Mouse (Mus musculus): ENCODE measurements around the gene CT030661.1. TPM values are rescaled to one million over a fixed set of nuclear protein-coding genes. Genes with fewer than 3 reads are reported as not detected.
"Not testable (repeated sequence)": the region's sequence is repeated elsewhere in the genome, so short reads cannot be mapped to it uniquely, and the experiment has no call there.

The CT030661.1 gene
- 7.0 and 7.1 TPM in 2 replicates for polyA plus RNA-seq (2015; fragmentation: Nextera tagmentation; extraction: Ambion mirVana)

- Histone ChIP-seq H3K27ac (peak within 1 kb of the TSS; percentile 86), H3K4me3 (peak within 1 kb of the TSS; percentile 68), H3K9ac (peak within 1 kb of the TSS; percentile 81), H3K4me2 (peak within 1 kb of the TSS; percentile 64)
- H3K27me3 ChIP-seq; H3K36me3 ChIP-seq; H3K9me3 ChIP-seq (replicated peaks); H3K4me1 ChIP-seq (replicated peaks): not testable (repeated sequence)
- ATAC-seq (replicated peaks; ENCODE audit: insufficient number of reproducible peaks, insufficient read depth, low FRiP score, low read depth) = peak; percentile 100
- under 1% methylated on average over 20 of the region's 20 CpGs for WGBS
Observed at GRCm38 (mm10) chr17:22314730-22315226, at the start of gene CT030661.1. Gene CT030661.1, minus strand, starts transcription at chr17:22314837.

GRCm38 (mm10) chr17:22363895-22364294, 49.3 kb upstream of the CT030661.1 start:
- H3K4me3 ChIP-seq = no peak overlapping the region
- no peaks in the 10 kb centered on the region for H3K27me3 ChIP-seq
- no peak for ATAC-seq (replicated peaks; ENCODE audit: insufficient number of reproducible peaks, insufficient read depth, low FRiP score, low read depth)
- H3K9me3 ChIP-seq (replicated peaks) = 0 out of 2 replicates have a peak, but pooled peaks cover 3% of the 10 kb centered on the region
- WGBS = 90% methylated on average over 3 of the region's 3 CpGs
- H3K9ac ChIP-seq = no peak overlapping the region
- no peak overlapping the region for H3K27ac ChIP-seq
- no peak overlapping the region for H3K4me2 ChIP-seq
- H3K4me1 ChIP-seq (replicated peaks) = peaks cover 10% of the 10 kb centered on the region
- H3K36me3 ChIP-seq = peaks cover 8% of the 10 kb centered on the region

- peak; percentile 97 for ATAC-seq (replicated peaks; ENCODE audit: insufficient number of reproducible peaks, insufficient read depth, low FRiP score, low read depth)
- not testable (repeated sequence) for H3K36me3 ChIP-seq; H3K9me3 ChIP-seq (replicated peaks); H3K27me3 ChIP-seq
- Histone ChIP-seq H3K4me1 (replicated peaks) (peaks cover 10% of the 10 kb centered on the region), H3K9ac (peak within 1 kb of the TSS; percentile 66), H3K4me3 (peak within 1 kb of the TSS; percentile 68), H3K4me2 (peak within 1 kb of the TSS; percentile 65), H3K27ac (peak within 1 kb of the TSS; percentile 85)
- WGBS = under 1% methylated on average over 31 of the region's 43 CpGs
Observed at GRCm38 (mm10) chr17:22361101-22361781, 46.6 kb upstream of the CT030661.1 start, which contains the start of the genes Zfp944 and Zfp758. Gene Zfp944, minus strand, starts transcription at chr17:22361400. Gene Zfp758, plus strand, starts transcription at chr17:22361453.

- Histone ChIP-seq H3K36me3 (peaks cover 7% of the 10 kb centered on the region; the same call in 1 of the 2 replicates), H3K4me1 (replicated peaks) (peaks cover 10% of the 10 kb centered on the region), H3K27ac (no peak overlapping the region), H3K27me3 (no peaks in the 10 kb centered on the region), H3K4me3 (peak overlapping the region; percentile 68), H3K4me2 (peak overlapping the region; percentile 65), H3K9me3 (replicated peaks) (0 out of 2 replicates have a peak, but pooled peaks cover 3% of the 10 kb centered on the region), H3K9ac (peak overlapping the region; percentile 63)
- ATAC-seq (replicated peaks; ENCODE audit: insufficient number of reproducible peaks, insufficient read depth, low FRiP score, low read depth) = no peak
- 17% methylated on average over 5 of the region's 5 CpGs for WGBS
Observed at GRCm38 (mm10) chr17:22360572-22360971, 45.9 kb upstream of the CT030661.1 start.

- Histone ChIP-seq H3K4me1 (replicated peaks) (no peaks in the 10 kb centered on the region), H3K27ac (no peak overlapping the region), H3K36me3 (peaks cover 15% of the 10 kb centered on the region), H3K4me2 (no peak overlapping the region), H3K4me3 (no peak overlapping the region), H3K27me3 (no peaks in the 10 kb centered on the region), H3K9me3 (replicated peaks) (no peaks in the 10 kb centered on the region), H3K9ac (no peak overlapping the region)
- ATAC-seq (replicated peaks; ENCODE audit: insufficient number of reproducible peaks, insufficient read depth, low FRiP score, low read depth) = no peak
Observed at GRCm38 (mm10) chr17:22352794-22353193, 38.2 kb upstream of the CT030661.1 start.

- Histone ChIP-seq H3K9ac (peak overlapping the region; percentile 81), H3K4me2 (peak overlapping the region; percentile 64), H3K27ac (peak overlapping the region; percentile 86), H3K4me3 (peak overlapping the region; percentile 68)
- H3K9me3 ChIP-seq (replicated peaks); H3K36me3 ChIP-seq; H3K4me1 ChIP-seq (replicated peaks); ATAC-seq (replicated peaks; ENCODE audit: insufficient number of reproducible peaks, insufficient read depth, low FRiP score, low read depth); H3K27me3 ChIP-seq: not testable (repeated sequence)
- 10% methylated on average over 2 of the region's 2 CpGs for WGBS
Observed at GRCm38 (mm10) chr17:22315247-22315646, 610 bp upstream of the CT030661.1 start.

GRCm38 (mm10) chr17:22314219-22314618, 418 bp downstream of the CT030661.1 start:
- WGBS = 0% methylated on average over 3 of the region's 3 CpGs
- not testable (repeated sequence) for H3K27me3 ChIP-seq; H3K9me3 ChIP-seq (replicated peaks); H3K36me3 ChIP-seq; H3K4me1 ChIP-seq (replicated peaks)
- Histone ChIP-seq H3K4me3 (peak overlapping the region; percentile 68), H3K27ac (peak overlapping the region; percentile 86), H3K4me2 (peak overlapping the region; percentile 64), H3K9ac (peak overlapping the region; percentile 81)
- peak; percentile 55 for ATAC-seq (replicated peaks; ENCODE audit: insufficient number of reproducible peaks, insufficient read depth, low FRiP score, low read depth)

Other genes with a start within 250 kb of the CT030661.1 start
- 1.7 and 2.4 TPM in 2 replicates for gene Zfp947, start 148.6 kb downstream of the CT030661.1 start, polyA plus RNA-seq (2015; fragmentation: Nextera tagmentation; extraction: Ambion mirVana)
- 1.8 and 2.0 TPM in 2 replicates for gene Zfp994, start 89.2 kb downstream of the CT030661.1 start, polyA plus RNA-seq (2015; fragmentation: Nextera tagmentation; extraction: Ambion mirVana)
- gene Zfp944, start 46.6 kb upstream of the CT030661.1 start, polyA plus RNA-seq (2015; fragmentation: Nextera tagmentation; extraction: Ambion mirVana) = 8.0 and 8.3 TPM in 2 replicates
- gene Zfp758, start 46.6 kb upstream of the CT030661.1 start, polyA plus RNA-seq (2015; fragmentation: Nextera tagmentation; extraction: Ambion mirVana) = 5.5 and 5.7 TPM in 2 replicates
- gene Zfp946, start 109.4 kb upstream of the CT030661.1 start, polyA plus RNA-seq (2015; fragmentation: Nextera tagmentation; extraction: Ambion mirVana) = 6.5 and 7.6 TPM in 2 replicates

Measured in heart, embryonic 15.5 days (tissue).